Mouse (Mus musculus) thymus, postnatal 14 days (tissue): ENCODE measurements around the gene Col4a1.

Experiments
- DNase-seq: peaks from one replicate; pipeline ENCODE4 v3.0.0; 2021

Col4a1 gene

DNA sequence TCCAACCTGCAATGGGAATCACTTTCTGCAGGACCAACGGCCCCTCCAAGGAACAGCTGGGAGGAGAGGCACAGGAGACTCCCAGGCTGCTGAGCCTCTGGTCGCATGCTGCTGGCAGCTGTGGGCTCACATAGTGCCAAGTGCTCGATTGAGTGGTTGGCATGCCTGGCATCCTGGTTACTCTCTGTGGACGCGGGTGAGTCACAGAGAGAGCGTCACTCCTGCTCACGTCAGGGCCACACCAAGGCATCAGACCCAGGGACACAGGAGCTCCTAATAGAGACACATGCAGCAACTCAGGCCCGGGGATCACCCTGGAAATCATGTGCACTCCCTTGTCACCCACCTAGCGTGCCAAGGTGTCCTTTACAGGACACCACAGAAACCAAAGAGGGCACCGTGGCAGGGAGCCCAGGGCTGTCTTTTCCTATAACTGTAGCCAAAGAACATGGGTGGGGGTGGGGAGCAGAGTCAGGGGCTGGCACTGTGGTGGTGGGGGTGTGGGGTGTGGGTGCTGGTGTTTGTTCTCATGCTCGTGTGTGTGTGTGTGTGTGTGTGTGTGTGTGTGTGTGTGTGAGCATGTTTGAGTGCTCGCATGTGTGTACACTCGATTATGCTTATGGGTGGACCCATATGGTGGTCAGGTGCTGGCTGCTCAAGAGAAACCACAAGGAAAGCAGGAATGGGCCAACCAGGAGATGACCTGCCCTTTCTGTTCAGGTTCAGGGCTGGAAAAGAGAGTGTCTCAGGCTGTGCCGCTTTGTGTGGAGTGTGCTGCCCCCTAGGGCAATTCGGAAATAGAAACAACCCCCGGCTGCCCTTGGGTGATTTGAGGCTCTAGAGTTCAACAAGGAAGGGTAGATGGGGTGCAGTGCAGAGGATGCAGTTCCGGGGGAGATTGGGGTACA is 139.1 kb downstream of the Col4a1 start:
- peak; percentile 21 for DNase-seq

DNA sequence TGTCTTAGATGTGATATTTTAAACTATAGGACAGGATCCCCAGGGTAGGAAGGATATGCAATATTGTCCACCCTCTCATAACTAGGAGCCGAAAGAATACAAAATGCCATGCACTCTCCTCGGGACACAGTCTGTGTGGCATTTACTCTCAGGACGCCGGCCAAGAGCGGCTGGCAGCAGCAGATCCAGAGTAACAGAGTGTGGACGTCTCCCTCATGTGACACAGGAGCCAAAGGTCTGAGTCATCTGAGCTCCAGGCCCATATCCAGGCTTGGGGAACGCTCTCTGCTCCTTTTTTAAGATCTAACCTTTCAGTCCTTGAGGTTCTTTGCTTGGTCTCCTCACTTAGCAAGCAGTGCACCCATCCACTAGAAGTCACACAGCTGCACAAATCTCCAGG is 141.1 kb downstream of the Col4a1 start:
- no peak for DNase-seq

DNA sequence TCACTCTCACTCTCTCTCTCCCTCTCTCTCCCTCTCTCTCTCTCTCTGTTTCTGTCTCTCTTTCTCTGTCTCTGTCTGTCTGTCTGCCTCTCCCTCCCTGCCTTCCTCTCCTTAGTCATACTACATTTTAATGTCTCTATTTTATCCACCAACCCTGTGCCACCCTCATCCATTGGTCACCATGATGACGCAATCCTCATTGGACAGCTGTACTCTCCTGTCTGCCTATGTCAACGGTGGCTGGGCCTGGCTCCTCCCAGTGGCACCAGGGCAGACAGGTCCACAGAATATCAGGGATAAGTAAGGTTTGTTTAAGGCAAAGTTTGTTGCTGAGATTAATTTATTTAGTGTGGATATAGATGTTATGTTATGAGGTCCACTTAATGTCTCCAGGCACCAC is 143.2 kb downstream of the Col4a1 start:
- no peak for DNase-seq

GRCm38 (mm10) chr8:11168780-11169179 is 143.8 kb downstream of the Col4a1 start:
- no peak for DNase-seq

DNA sequence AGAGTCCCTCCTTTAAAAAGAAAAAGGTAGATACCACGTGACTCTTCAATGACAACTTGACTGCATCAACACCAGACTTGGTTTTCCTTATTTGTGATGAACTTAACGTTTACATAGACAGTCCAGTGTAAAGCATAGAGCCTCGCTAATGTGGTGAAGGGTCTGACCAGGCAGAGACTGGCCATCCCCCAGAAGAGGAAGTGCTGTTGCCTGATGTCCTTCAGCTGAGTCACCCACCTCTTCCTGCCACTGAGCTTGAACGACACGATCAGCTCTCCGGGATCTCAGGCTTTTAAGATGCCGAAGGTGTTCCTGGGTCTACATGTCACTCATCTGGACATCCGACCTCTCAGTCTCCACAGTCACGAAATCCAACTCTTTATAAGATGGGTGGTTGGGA is 144.7 kb downstream of the Col4a1 start:
- DNase-seq = no peak

GRCm38 (mm10) chr8:11165592-11165991 is 147.0 kb downstream of the Col4a1 start:
- no peak for DNase-seq

GRCm38 (mm10) chr8:11156319-11156692 is 156.3 kb downstream of the Col4a1 start:
- DNase-seq = no peak

GRCm38 (mm10) chr8:11155579-11156318 is 156.9 kb downstream of the Col4a1 start:
- DNase-seq = no peak

- DNase-seq = no peak
Observed at GRCm38 (mm10) chr8:11150268-11150667, 162.4 kb downstream of the Col4a1 start.

DNA sequence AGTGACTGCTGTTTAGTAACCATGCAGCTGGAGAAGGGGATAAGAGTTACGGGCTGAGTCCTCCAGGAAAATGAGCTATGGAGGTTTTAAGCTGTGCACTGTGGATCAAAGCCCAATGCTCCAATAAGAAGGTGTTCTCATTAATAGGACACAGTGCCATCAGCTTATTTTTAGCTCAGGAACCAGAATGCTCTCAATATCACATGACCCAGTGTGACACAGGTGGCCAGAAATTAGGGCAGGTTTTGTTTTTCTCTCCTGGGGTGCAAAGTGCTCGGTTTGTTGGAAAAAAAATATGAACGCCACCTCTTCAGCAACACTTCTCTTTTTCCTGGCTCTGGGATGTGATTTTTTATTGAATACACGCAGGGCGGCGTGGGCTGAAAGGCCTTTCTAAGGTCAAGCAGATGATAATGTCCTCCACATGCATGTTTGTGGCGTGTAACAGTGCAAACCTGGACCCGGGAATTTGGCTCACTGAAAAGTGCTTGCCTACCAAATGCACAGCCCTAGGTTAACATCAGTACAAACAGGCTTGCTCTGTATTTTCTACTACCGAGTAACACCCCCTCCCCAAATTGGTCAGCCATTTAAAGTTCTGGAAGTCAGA is 163.3 kb downstream of the Col4a1 start:
- DNase-seq = no peak

DNA sequence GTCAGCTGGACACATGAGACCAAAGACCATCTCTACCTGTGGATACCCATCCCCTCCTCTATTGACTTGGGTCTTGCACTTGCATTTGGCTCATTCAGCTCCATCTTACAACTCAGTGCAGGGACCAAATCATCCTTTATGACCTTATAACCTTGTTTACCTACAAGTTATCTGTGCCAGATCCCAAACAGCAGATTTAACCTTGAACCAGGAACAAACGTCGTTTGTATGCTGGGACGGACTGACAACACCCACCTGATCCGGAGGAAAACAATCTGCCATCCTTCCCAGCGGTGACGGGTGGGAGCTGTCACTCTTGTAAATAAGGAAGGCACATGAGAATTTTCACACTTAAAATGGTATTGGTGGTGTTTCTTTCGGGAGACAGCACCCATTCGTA is 163.8 kb downstream of the Col4a1 start:
- DNase-seq = no peak
